ENCODE assay signal across 18 mouse cellular contexts in the genomic region with DNA sequence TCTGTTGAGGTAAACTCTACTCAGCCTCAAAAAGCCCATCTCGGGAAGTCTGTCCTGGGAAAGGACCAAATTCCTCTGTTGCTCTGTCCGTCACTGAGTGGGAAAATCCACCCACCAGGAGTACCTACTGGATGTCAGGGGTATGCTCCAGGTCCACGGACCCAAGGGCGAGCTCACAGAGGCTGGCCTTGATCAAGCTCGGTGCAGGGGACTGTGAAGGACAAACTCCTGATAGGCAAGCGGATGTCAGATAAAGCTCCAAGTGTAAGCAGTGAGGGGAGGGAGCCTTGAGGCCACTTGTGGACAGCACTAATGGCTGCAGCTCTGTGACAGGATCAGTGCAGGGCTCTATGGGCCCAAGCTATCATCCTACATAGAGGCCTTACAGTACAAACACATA. TPM values are rescaled to one million over a fixed set of nuclear protein-coding genes. Genes with fewer than 3 reads are reported as not detected.
DNase-seq lines count a peak whose midpoint lies in the region; ATAC-seq and TF ChIP-seq lines count a peak whose summit lies in the region.
"Had no signal": no experiment of that assay in that cellular context is flagged by ENCODE, and none has a peak within 500 bp of the region (broad histone marks: within the 10 kb centered on the region; RNA-seq: fewer than 3 reads in every experiment).

No protein-coding gene starts in this region.

- no peak overlapping the region for H3K9ac ChIP-seq in liver, embryonic 11.5 days (ENCODE audit: low read depth, low read length)
- H3K9ac ChIP-seq in liver, embryonic 12.5 days, result no peak overlapping the region
- no peak overlapping the region for H3K9ac ChIP-seq in midbrain, embryonic 15.5 days
- H3K9ac ChIP-seq: lung, embryonic 14.5 days had no signal

- H3K9me3 ChIP-seq in heart, embryonic 10.5 days, result 0 out of 2 replicates have a peak, but pooled peaks cover 2% of the 10 kb centered on the region
- H3K9me3 ChIP-seq in liver, embryonic 11.5 days (ENCODE audit: control insufficient read depth, low read length), result no peaks in the 10 kb centered on the region
- no peaks in the 10 kb centered on the region for H3K9me3 ChIP-seq in liver, embryonic 12.5 days (replicated peaks)
- H3K9me3 ChIP-seq in midbrain, embryonic 15.5 days, result no peaks in the 10 kb centered on the region

- no peak for TF ChIP-seq CTCF in embryonic fibroblast, embryonic 13.5 days (IDR thresholded peaks at IDR 0.05; ENCODE audit: borderline replicate concordance, insufficient read depth, low read length)

- H3K4me2 ChIP-seq in liver, embryonic 11.5 days, result no peak overlapping the region
- H3K4me2 ChIP-seq in liver, embryonic 12.5 days, result no peak overlapping the region
- no peak overlapping the region for H3K4me2 ChIP-seq in midbrain, embryonic 15.5 days
- H3K4me2 ChIP-seq: lung, embryonic 14.5 days had no signal

- WGBS in heart, embryonic 10.5 days, result 21% methylated on average over 6 of the region's 6 CpGs
- 36% methylated on average over 6 of the region's 6 CpGs for WGBS in liver, embryonic 11.5 days
- WGBS in liver, embryonic 12.5 days (ENCODE audit: insufficient replicate concordance), result 27% methylated on average over 6 of the region's 6 CpGs
- 80% methylated on average over 6 of the region's 6 CpGs for WGBS in midbrain, embryonic 15.5 days

- ATAC-seq in liver, embryonic 11.5 days (replicated peaks; ENCODE audit: low FRiP score), result no peak
- no peak for ATAC-seq in liver, embryonic 12.5 days
- no peak for ATAC-seq in midbrain, embryonic 15.5 days (replicated peaks)
- ATAC-seq: CD4-positive, CD25-positive, alpha-beta regulatory T cell, adult 4 months had no signal

- H3K4me1 ChIP-seq in heart, embryonic 10.5 days, result peaks cover 82% of the 10 kb centered on the region
- H3K4me1 ChIP-seq in liver, embryonic 11.5 days (replicated peaks; ENCODE audit: control insufficient read depth, insufficient read depth, low read length), result peaks cover 19% of the 10 kb centered on the region
- H3K4me1 ChIP-seq in liver, embryonic 12.5 days, result peaks cover 40% of the 10 kb centered on the region
- H3K4me1 ChIP-seq in embryonic fibroblast, embryonic 13.5 days (ENCODE audit: control insufficient read depth, insufficient read depth, low read length), result peaks cover 13% of the 10 kb centered on the region; the same call in 1 of the 2 replicates
- H3K4me1 ChIP-seq in midbrain, embryonic 15.5 days, result peaks cover 70% of the 10 kb centered on the region

- H3K27me3 ChIP-seq in heart, embryonic 10.5 days (ENCODE audit: insufficient read depth, poor library complexity, severe bottlenecking), result no peaks in the 10 kb centered on the region
- no peaks in the 10 kb centered on the region for H3K27me3 ChIP-seq in liver, embryonic 11.5 days (replicated peaks; ENCODE audit: control insufficient read depth, insufficient read depth, low read length)
- 0 out of 2 replicates have a peak, but pooled peaks cover 5% of the 10 kb centered on the region for H3K27me3 ChIP-seq in liver, embryonic 12.5 days (replicated peaks)
- H3K27me3 ChIP-seq in midbrain, embryonic 15.5 days (replicated peaks), result no peaks in the 10 kb centered on the region

- DNase-seq in heart, embryonic 10.5 days (ENCODE audit: low spot score), result no peak
- DNase-seq in heart, adult 11 months, result no peak
- no peak for DNase-seq in liver, embryonic 11.5 days (ENCODE audit: low spot score)
- no peak for DNase-seq in left cerebral cortex, adult 8-10 months (ENCODE audit: low spot score in 2 of 2)
- no peak for DNase-seq in urinary bladder, postnatal 4 days (ENCODE audit: low spot score in 2 of 2)
- DNase-seq: cerebellum, adult 9-10 months; kidney, adult 8-10 months; lung, embryonic 14.5 days had no signal

- H3K27ac ChIP-seq in heart, embryonic 10.5 days, result peak overlapping the region; percentile 85
- H3K27ac ChIP-seq in liver, embryonic 11.5 days (ENCODE audit: low read depth, low read length), result peak overlapping the region; percentile 25; the same call in 1 of the 2 replicates
- no peak overlapping the region for H3K27ac ChIP-seq in liver, embryonic 12.5 days
- peak overlapping the region; percentile 32 for H3K27ac ChIP-seq in embryonic fibroblast, embryonic 13.5 days (ENCODE audit: insufficient read depth, low read length)
- H3K27ac ChIP-seq in midbrain, embryonic 15.5 days, result peak overlapping the region; percentile 50; the same call in 1 of the 2 replicates

- TF ChIP-seq POLR2A in embryonic fibroblast, embryonic 13.5 days (IDR thresholded peaks at IDR 0.05; ENCODE audit: low read depth, low read length), result no peak

- H3K36me3 ChIP-seq in heart, embryonic 10.5 days, result peaks cover 8% of the 10 kb centered on the region; the same call in 1 of the 2 replicates
- no peaks in the 10 kb centered on the region for H3K36me3 ChIP-seq in liver, embryonic 11.5 days (ENCODE audit: control insufficient read depth, insufficient read depth, low read length)
- H3K36me3 ChIP-seq in liver, embryonic 12.5 days, result no peaks in the 10 kb centered on the region
- H3K36me3 ChIP-seq in midbrain, embryonic 15.5 days (replicated peaks), result no peaks in the 10 kb centered on the region

- peak overlapping the region; percentile 5; the same call in 1 of the 2 replicates for H3K4me3 ChIP-seq in heart, embryonic 10.5 days
- H3K4me3 ChIP-seq in liver, embryonic 11.5 days (ENCODE audit: low read depth, low read length), result no peak overlapping the region
- H3K4me3 ChIP-seq in liver, embryonic 12.5 days, result no peak overlapping the region
- no peak overlapping the region for H3K4me3 ChIP-seq in embryonic fibroblast, embryonic 13.5 days (ENCODE audit: insufficient read depth, low read length)
- H3K4me3 ChIP-seq in midbrain, embryonic 15.5 days, result no peak overlapping the region

RNA-seq across cellular contexts. Expression of a gene that starts 23.4 kb away (rescaled TPM):
- 11.1 and 11.8 TPM in 2 replicates for polyA plus RNA-seq in heart, embryonic 10.5 days (2016; fragmentation: Nextera tagmentation; extraction: Ambion mirVana)
- 2.6 and 3.2 TPM in 2 replicates for polyA plus RNA-seq in liver, embryonic 11.5 days (2014; fragmentation: Nextera tagmentation; extraction: Ambion mirVana)
- polyA plus RNA-seq in liver, embryonic 12.5 days (2016; fragmentation: Nextera tagmentation; extraction: Ambion mirVana), result 1.2 and 1.6 TPM in 2 replicates
- polyA plus RNA-seq in embryonic fibroblast, embryonic 13.5 days (2011; ENCODE audit: insufficient read length, low read depth, missing spikeins), result 10.6 and 12.3 TPM in 2 replicates
- 14.2 and 15.7 TPM in 2 replicates for polyA plus RNA-seq in midbrain, embryonic 15.5 days (2015; fragmentation: Nextera tagmentation; extraction: Ambion mirVana)
- total RNA-seq in left cerebral cortex, adult 8-10 months (2022), result 10 to 100 TPM; 44.2 to 56.5 (median 50.2) TPM
- total RNA-seq: granulocyte monocyte progenitor cell, adult 5-6 weeks had no signal
- polyA plus RNA-seq: CD4-positive, CD25-positive, alpha-beta regulatory T cell, adult 4 months had no signal

RNA-seq across cellular contexts. Expression of a gene that starts 41.1 kb away (rescaled TPM):
- polyA plus RNA-seq in heart, embryonic 10.5 days (2016; fragmentation: Nextera tagmentation; extraction: Ambion mirVana), result 0.54 TPM in 1 of 2 replicates, not detected in the other
- 0.81 and 1.1 TPM in 2 replicates for polyA plus RNA-seq in liver, embryonic 11.5 days (2014; fragmentation: Nextera tagmentation; extraction: Ambion mirVana)
- polyA plus RNA-seq in liver, embryonic 12.5 days (2016; fragmentation: Nextera tagmentation; extraction: Ambion mirVana), result 0.42 and 0.69 TPM in 2 replicates
- polyA plus RNA-seq in embryonic fibroblast, embryonic 13.5 days (2011; ENCODE audit: insufficient read length, low read depth, missing spikeins), result 0.91 TPM in 1 of 2 replicates, not detected in the other
- polyA plus RNA-seq in midbrain, embryonic 15.5 days (2015; fragmentation: Nextera tagmentation; extraction: Ambion mirVana), result 0.79 and 0.93 TPM in 2 replicates
- not detected for total RNA-seq in left cerebral cortex, adult 8-10 months (2022)
- total RNA-seq: granulocyte monocyte progenitor cell, adult 5-6 weeks; layer of hippocampus, adult 18-20 months; left cerebral cortex, postnatal 36 days; megakaryocyte-erythroid progenitor cell, adult 5-6 weeks; neutrophil, adult 5-6 weeks had no signal
- polyA plus RNA-seq: CD4-positive, CD25-positive, alpha-beta regulatory T cell, adult 4 months; testis, adult 2 months had no signal

RNA-seq across cellular contexts. Expression of a gene that starts 44.1 kb away (rescaled TPM):
- not detected in 2 replicates for polyA plus RNA-seq in heart, embryonic 10.5 days (2016; fragmentation: Nextera tagmentation; extraction: Ambion mirVana)
- polyA plus RNA-seq in liver, embryonic 11.5 days (2014; fragmentation: Nextera tagmentation; extraction: Ambion mirVana), result 0.22 and 0.25 TPM in 2 replicates
- polyA plus RNA-seq in liver, embryonic 12.5 days (2016; fragmentation: Nextera tagmentation; extraction: Ambion mirVana), result 0.29 TPM in 1 of 2 replicates, not detected in the other
- polyA plus RNA-seq in embryonic fibroblast, embryonic 13.5 days (2011; ENCODE audit: insufficient read length, low read depth, missing spikeins), result not detected in 2 replicates
- polyA plus RNA-seq in midbrain, embryonic 15.5 days (2015; fragmentation: Nextera tagmentation; extraction: Ambion mirVana), result 0.15 and 0.70 TPM in 2 replicates
- not detected for total RNA-seq in left cerebral cortex, adult 8-10 months (2022)
- total RNA-seq: granulocyte monocyte progenitor cell, adult 5-6 weeks; left cerebral cortex, postnatal 36 days; megakaryocyte-erythroid progenitor cell, adult 5-6 weeks; neutrophil, adult 5-6 weeks had no signal
- polyA plus RNA-seq: CD4-positive, CD25-positive, alpha-beta regulatory T cell, adult 4 months had no signal

RNA-seq across cellular contexts. Expression of a gene that starts 44.2 kb away (rescaled TPM):
- polyA plus RNA-seq in heart, embryonic 10.5 days (2016; fragmentation: Nextera tagmentation; extraction: Ambion mirVana), result 0.55 and 0.84 TPM in 2 replicates
- polyA plus RNA-seq in liver, embryonic 11.5 days (2014; fragmentation: Nextera tagmentation; extraction: Ambion mirVana), result not detected in 2 replicates
- polyA plus RNA-seq in liver, embryonic 12.5 days (2016; fragmentation: Nextera tagmentation; extraction: Ambion mirVana), result not detected in 2 replicates
- polyA plus RNA-seq in embryonic fibroblast, embryonic 13.5 days (2011; ENCODE audit: insufficient read length, low read depth, missing spikeins), result not detected in 2 replicates
- polyA plus RNA-seq in midbrain, embryonic 15.5 days (2015; fragmentation: Nextera tagmentation; extraction: Ambion mirVana), result 1.2 TPM in 2 replicates
- 1 to 10 TPM in 1 of 4 experiments, under 1 TPM in 3; 0.76 to 2.1 (median 0.87) TPM for total RNA-seq in left cerebral cortex, adult 8-10 months (2022)
- total RNA-seq: granulocyte monocyte progenitor cell, adult 5-6 weeks; megakaryocyte-erythroid progenitor cell, adult 5-6 weeks; neutrophil, adult 5-6 weeks had no signal
- polyA plus RNA-seq: CD4-positive, CD25-positive, alpha-beta regulatory T cell, adult 4 months had no signal
